Mouse (Mus musculus) bone marrow, adult 2 months (tissue): Measurements from ENCODE around the gene Stkld1.

ENCODE experiments used
- CTCF ChIP-seq: fragments of 200-500 bp; IDR thresholded peaks from 2 replicates; pipeline ENCODE4 v1.5.1; 2011; ENCODE audit warnings: low read length, control low read depth; ENCODE audit not compliant: control insufficient read depth, insufficient read depth
- POLR2A ChIP-seq: fragments of 200-500 bp; IDR thresholded peaks from 2 replicates; pipeline ENCODE4 v1.6.1; 2011; ENCODE audit warnings: low read depth, mild to moderate bottlenecking, control low read depth, low read length, borderline replicate concordance; ENCODE audit not compliant: control insufficient read depth

DNA sequence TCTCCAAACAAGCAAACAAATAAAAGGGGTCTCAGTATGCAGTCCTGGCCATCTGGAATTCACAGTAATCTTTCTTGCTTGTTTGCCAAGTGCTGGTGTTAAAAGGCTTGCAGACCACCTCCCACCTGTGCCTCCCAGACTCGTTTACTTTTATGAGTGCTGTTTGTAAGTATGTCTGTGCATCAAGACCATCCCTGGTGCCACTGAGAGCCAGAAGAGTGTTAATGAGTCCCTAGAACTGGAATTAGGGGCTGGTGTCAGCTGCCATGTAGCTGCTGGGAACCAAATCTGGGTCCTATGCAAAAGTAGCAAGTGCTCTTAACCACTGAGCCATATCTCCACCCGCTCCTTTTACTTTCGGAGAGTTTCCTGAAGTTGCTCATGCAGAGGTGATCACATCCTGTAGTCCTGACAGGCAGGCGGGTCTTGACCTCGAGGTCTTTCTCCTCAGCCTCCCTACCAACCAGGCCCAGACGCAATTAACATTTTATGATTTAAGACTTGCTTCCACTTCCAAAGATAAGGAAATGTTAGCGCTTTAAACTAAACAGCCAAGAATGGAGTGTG is 31.9 kb upstream of the Stkld1 start:
- TF ChIP-seq CTCF, result no peak
- no peak for TF ChIP-seq POLR2A
